Mouse (Mus musculus): ENCODE data around the gene Dis3l2. TPM values are rescaled to one million over a fixed set of nuclear protein-coding genes. Genes with fewer than 3 reads are reported as not detected.

The Dis3l2 gene
- polyA plus RNA-seq, 1 experiment from 2014 or later = 35.9 TPM

DNA sequence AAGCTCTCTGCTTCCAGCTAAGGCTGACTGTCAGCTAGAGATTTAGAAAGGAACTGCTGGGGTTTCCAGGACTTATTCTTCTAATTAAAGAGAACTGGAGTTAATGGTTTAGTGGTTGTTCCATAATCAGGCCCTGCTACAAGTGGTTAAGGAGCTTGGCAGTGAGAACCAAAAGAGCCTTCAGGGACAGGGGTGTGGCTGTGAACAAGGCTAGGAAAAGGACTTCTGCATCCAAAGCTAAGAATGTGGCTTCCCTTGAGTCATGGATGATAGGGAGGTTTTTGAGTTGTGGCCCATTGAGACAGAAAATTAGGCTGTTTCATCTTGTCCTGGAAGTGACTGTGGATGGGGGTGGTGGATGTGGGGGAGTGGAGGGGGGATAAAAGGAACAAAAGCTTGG lies 252.2 kb downstream of the Dis3l2 start:
- H3K4me3 ChIP-seq (ENCODE audit: low read depth, low read length) = no peak overlapping the region
- no peaks in the 10 kb centered on the region for H3K27me3 ChIP-seq (ENCODE audit: control insufficient read depth, insufficient read depth, low read length)
- no peak for DNase-seq (ENCODE audit: low spot score)
- no peaks in the 10 kb centered on the region for H3K36me3 ChIP-seq (ENCODE audit: control insufficient read depth, insufficient read depth, low read length)
- H3K27ac ChIP-seq (ENCODE audit: low read depth, low read length) = no peak overlapping the region
- no peaks in the 10 kb centered on the region for H3K4me1 ChIP-seq (replicated peaks; ENCODE audit: control insufficient read depth, insufficient read depth, low read length)
- no peak overlapping the region for H3K4me2 ChIP-seq (replicated peaks; ENCODE audit: low read depth, low read length)
- no peak overlapping the region for H3K9ac ChIP-seq (ENCODE audit: low read depth, low read length)
- ATAC-seq (ENCODE audit: low FRiP score) = no peak
- no peaks in the 10 kb centered on the region for H3K9me3 ChIP-seq (ENCODE audit: control insufficient read depth, low read length)

DNA sequence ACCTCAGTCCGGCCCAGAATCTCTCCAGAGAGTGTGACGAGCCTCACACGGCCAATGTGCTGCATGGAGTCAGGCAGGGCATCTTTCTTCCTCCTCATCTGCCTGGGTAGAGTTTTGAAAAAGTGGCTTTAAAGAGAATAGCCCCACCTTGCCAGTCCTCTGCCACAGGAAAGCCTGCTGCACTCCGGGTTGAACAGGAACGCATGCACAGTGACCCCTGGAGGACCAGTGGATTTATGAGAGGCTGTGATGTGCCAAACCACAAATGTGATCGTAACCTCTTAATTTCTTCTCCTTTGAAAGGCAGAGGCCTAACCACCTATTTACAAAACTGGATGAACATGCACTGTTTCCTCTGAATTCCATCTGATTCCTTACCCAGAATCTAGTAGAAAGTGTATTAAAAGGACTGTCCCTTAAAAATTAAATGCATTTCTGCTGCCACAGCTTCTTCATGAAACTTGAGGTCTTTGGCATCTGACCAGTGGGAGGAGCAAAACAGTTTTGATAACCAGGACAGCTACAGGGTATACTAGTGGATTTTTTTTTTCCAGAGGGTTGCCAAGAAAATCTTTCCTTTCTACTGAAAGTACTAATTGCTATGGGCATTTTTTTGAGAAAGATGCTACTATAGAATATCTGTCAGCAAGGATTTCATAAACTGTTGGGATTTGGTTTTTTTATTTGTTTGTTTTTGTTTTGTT lies 264.8 kb downstream of the Dis3l2 start:
- Histone ChIP-seq H3K4me2 (replicated peaks; ENCODE audit: low read depth, low read length) (no peak overlapping the region), H3K4me3 (ENCODE audit: low read depth, low read length) (no peak overlapping the region), H3K27ac (ENCODE audit: low read depth, low read length) (no peak overlapping the region), H3K27me3 (ENCODE audit: control insufficient read depth, insufficient read depth, low read length) (no peaks in the 10 kb centered on the region), H3K9ac (ENCODE audit: low read depth, low read length) (no peak overlapping the region), H3K9me3 (ENCODE audit: control insufficient read depth, low read length) (no peaks in the 10 kb centered on the region), H3K4me1 (replicated peaks; ENCODE audit: control insufficient read depth, insufficient read depth, low read length) (0 out of 2 replicates have a peak, but pooled peaks cover 2% of the 10 kb centered on the region), H3K36me3 (ENCODE audit: control insufficient read depth, insufficient read depth, low read length) (no peaks in the 10 kb centered on the region)
- 52% methylated on average over 6 of the region's 6 CpGs for WGBS
- ATAC-seq (ENCODE audit: low FRiP score) (no peak), DNase-seq (ENCODE audit: low spot score) (no peak)

DNA sequence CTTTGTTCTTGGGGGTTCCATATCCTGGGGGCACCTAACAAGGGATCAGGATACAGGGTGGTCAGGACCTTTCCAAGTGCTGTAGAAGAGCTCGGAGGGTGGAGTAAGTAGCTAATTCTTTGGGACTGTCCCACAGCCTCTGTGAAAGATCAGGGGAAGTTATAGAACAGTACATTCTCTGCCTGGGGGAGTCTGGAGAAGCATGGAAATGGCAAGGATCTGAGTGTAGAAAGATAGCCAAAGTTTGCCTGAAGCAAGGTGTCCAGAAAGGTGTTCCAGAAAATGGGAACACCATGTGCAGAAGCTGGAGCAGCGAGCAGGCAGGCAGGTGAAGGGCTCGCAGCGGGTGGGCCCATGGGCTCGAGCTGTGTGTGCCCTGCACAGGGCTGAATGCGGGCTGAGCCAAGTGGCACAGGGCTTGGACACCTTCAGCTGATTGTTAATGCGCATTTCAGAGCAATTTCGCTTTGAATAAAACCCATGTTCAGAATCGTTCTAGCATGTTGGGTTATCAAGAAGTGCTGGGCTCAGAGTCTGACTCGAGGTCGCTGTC lies 265.6 kb downstream of the Dis3l2 start:
- Histone ChIP-seq H3K9ac (ENCODE audit: low read depth, low read length) (no peak overlapping the region), H3K36me3 (ENCODE audit: control insufficient read depth, insufficient read depth, low read length) (no peaks in the 10 kb centered on the region), H3K27ac (ENCODE audit: low read depth, low read length) (no peak overlapping the region), H3K9me3 (ENCODE audit: control insufficient read depth, low read length) (no peaks in the 10 kb centered on the region), H3K27me3 (ENCODE audit: control insufficient read depth, insufficient read depth, low read length) (no peaks in the 10 kb centered on the region), H3K4me2 (replicated peaks; ENCODE audit: low read depth, low read length) (no peak overlapping the region), H3K4me3 (ENCODE audit: low read depth, low read length) (no peak overlapping the region), H3K4me1 (replicated peaks; ENCODE audit: control insufficient read depth, insufficient read depth, low read length) (0 out of 2 replicates have a peak, but pooled peaks cover 2% of the 10 kb centered on the region)
- 75% methylated on average over 11 of the region's 11 CpGs for WGBS
- ATAC-seq (ENCODE audit: low FRiP score) (no peak), DNase-seq (ENCODE audit: low spot score) (no peak)

GRCm38 (mm10) chr1:86972693-86973092 lies 269.1 kb downstream of the Dis3l2 start:
- Histone ChIP-seq H3K4me1 (replicated peaks; ENCODE audit: control insufficient read depth, insufficient read depth, low read length) (0 out of 2 replicates have a peak, but pooled peaks cover 2% of the 10 kb centered on the region), H3K9me3 (ENCODE audit: control insufficient read depth, low read length) (no peaks in the 10 kb centered on the region), H3K9ac (ENCODE audit: low read depth, low read length) (no peak overlapping the region), H3K27ac (ENCODE audit: low read depth, low read length) (no peak overlapping the region), H3K4me2 (replicated peaks; ENCODE audit: low read depth, low read length) (no peak overlapping the region), H3K4me3 (ENCODE audit: low read depth, low read length) (no peak overlapping the region), H3K27me3 (ENCODE audit: control insufficient read depth, insufficient read depth, low read length) (no peaks in the 10 kb centered on the region), H3K36me3 (ENCODE audit: control insufficient read depth, insufficient read depth, low read length) (no peaks in the 10 kb centered on the region)
- ATAC-seq (ENCODE audit: low FRiP score) (no peak), DNase-seq (ENCODE audit: low spot score) (no peak)
- 53% methylated on average over 1 of the region's 1 CpGs for WGBS

- H3K9me3 ChIP-seq (ENCODE audit: control insufficient read depth, low read length) = no peaks in the 10 kb centered on the region
- WGBS = 94% methylated on average over 1 of the region's 1 CpGs
- H3K4me2 ChIP-seq (replicated peaks; ENCODE audit: low read depth, low read length) = no peak overlapping the region
- no peak overlapping the region for H3K4me3 ChIP-seq (ENCODE audit: low read depth, low read length)
- DNase-seq (ENCODE audit: low spot score) (no peak), ATAC-seq (ENCODE audit: low FRiP score) (no peak)
- H3K4me1 ChIP-seq (replicated peaks; ENCODE audit: control insufficient read depth, insufficient read depth, low read length) = no peaks in the 10 kb centered on the region
- no peaks in the 10 kb centered on the region for H3K27me3 ChIP-seq (ENCODE audit: control insufficient read depth, insufficient read depth, low read length)
- H3K9ac ChIP-seq (ENCODE audit: low read depth, low read length) = no peak overlapping the region
- H3K36me3 ChIP-seq (ENCODE audit: control insufficient read depth, insufficient read depth, low read length) = no peaks in the 10 kb centered on the region
- no peak overlapping the region for H3K27ac ChIP-seq (ENCODE audit: low read depth, low read length)
Observed at GRCm38 (mm10) chr1:86977018-86977417, 273.4 kb downstream of the Dis3l2 start.

DNA sequence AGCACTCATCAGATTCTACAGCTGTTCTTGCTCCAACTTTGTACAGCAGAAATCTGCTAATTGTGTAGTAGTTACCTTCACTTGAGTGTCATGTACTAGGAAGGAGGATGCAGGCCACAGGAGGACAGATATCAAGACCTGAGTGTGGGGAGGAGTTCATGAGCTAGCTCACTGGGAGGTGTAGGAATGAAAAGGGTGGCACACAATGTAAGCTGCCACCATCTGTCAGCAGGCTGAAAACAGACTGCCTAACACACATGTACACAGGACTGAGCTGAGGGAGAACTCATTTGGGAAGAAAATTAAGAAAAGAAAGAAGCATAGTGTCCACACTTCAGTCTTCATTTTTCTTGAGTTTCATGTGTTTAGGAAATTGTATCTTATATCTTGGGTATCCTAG lies 282.8 kb downstream of the Dis3l2 start:
- ATAC-seq (ENCODE audit: low FRiP score) = no peak
- Histone ChIP-seq H3K9me3 (ENCODE audit: control insufficient read depth, low read length) (no peaks in the 10 kb centered on the region), H3K27ac (ENCODE audit: low read depth, low read length) (no peak overlapping the region), H3K36me3 (ENCODE audit: control insufficient read depth, insufficient read depth, low read length) (no peaks in the 10 kb centered on the region), H3K4me2 (replicated peaks; ENCODE audit: low read depth, low read length) (no peak overlapping the region), H3K4me3 (ENCODE audit: low read depth, low read length) (no peak overlapping the region), H3K9ac (ENCODE audit: low read depth, low read length) (no peak overlapping the region), H3K4me1 (replicated peaks; ENCODE audit: control insufficient read depth, insufficient read depth, low read length) (no peaks in the 10 kb centered on the region), H3K27me3 (ENCODE audit: control insufficient read depth, insufficient read depth, low read length) (no peaks in the 10 kb centered on the region)
- no peak for DNase-seq (ENCODE audit: low spot score)

GRCm38 (mm10) chr1:86992849-86993248 lies 289.2 kb downstream of the Dis3l2 start:
- Histone ChIP-seq H3K4me2 (replicated peaks; ENCODE audit: low read depth, low read length) (no peak overlapping the region), H3K9me3 (ENCODE audit: control insufficient read depth, low read length) (no peaks in the 10 kb centered on the region), H3K4me1 (replicated peaks; ENCODE audit: control insufficient read depth, insufficient read depth, low read length) (no peaks in the 10 kb centered on the region), H3K9ac (ENCODE audit: low read depth, low read length) (no peak overlapping the region), H3K4me3 (ENCODE audit: low read depth, low read length) (no peak overlapping the region), H3K27ac (ENCODE audit: low read depth, low read length) (no peak overlapping the region), H3K27me3 (ENCODE audit: control insufficient read depth, insufficient read depth, low read length) (no peaks in the 10 kb centered on the region), H3K36me3 (ENCODE audit: control insufficient read depth, insufficient read depth, low read length) (no peaks in the 10 kb centered on the region)
- no peak for DNase-seq (ENCODE audit: low spot score)
- 25% methylated on average over 5 of the region's 5 CpGs for WGBS
- ATAC-seq (ENCODE audit: low FRiP score) = no peak

DNA sequence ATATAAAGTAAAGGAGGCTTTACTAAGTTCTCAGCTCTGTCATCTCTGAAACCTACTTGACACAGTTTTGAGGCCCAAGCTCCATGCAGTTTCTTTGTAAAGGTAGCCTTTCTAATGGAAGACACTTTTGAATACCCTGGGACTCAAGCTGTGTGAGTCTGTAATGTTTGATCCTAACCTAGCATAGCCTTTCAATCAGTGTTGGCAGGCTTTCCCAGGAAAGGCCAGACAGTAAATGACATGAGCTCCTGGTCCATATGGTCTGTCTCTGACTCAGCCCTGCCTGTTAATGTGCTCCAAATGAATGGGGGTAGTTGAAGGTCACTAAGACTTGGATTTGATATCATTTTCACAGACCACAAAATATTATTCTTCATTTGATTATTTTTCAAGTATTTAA lies 290.4 kb downstream of the Dis3l2 start:
- DNase-seq (ENCODE audit: low spot score) (no peak), ATAC-seq (ENCODE audit: low FRiP score) (no peak)
- H3K9me3 ChIP-seq (ENCODE audit: control insufficient read depth, low read length) = no peaks in the 10 kb centered on the region
- no peak overlapping the region for H3K4me3 ChIP-seq (ENCODE audit: low read depth, low read length)
- no peak overlapping the region for H3K4me2 ChIP-seq (replicated peaks; ENCODE audit: low read depth, low read length)
- no peaks in the 10 kb centered on the region for H3K27me3 ChIP-seq (ENCODE audit: control insufficient read depth, insufficient read depth, low read length)
- no peak overlapping the region for H3K27ac ChIP-seq (ENCODE audit: low read depth, low read length)
- H3K9ac ChIP-seq (ENCODE audit: low read depth, low read length) = no peak overlapping the region
- no peaks in the 10 kb centered on the region for H3K4me1 ChIP-seq (replicated peaks; ENCODE audit: control insufficient read depth, insufficient read depth, low read length)
- H3K36me3 ChIP-seq (ENCODE audit: control insufficient read depth, insufficient read depth, low read length) = no peaks in the 10 kb centered on the region

DNA sequence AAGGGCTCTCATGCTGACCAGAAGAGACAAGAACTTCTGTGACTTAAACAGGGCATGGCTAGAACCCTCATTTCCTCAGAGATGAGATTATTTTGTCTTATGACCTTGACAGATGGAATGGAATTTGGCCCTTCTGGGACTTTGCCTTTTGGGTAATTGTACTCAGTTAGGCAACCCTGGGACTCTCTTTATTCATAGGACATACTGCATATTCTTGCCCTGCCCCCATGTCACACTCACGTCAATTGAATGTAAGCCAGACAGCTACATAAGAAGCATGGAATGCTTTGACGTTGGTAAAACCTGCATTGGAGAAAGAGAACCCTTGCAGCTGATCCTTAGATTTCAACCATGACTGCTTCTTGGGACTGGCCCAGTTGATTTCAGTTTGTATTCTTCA lies 294.4 kb downstream of the Dis3l2 start:
- 68% methylated on average over 2 of the region's 2 CpGs for WGBS

More for the DNA sequence above, 294.4 kb downstream of the Dis3l2 start:
- no peak overlapping the region for H3K27ac ChIP-seq (ENCODE audit: low read depth, low read length)
- no peak overlapping the region for H3K9ac ChIP-seq (ENCODE audit: low read depth, low read length)
- H3K27me3 ChIP-seq (ENCODE audit: control insufficient read depth, insufficient read depth, low read length) = no peaks in the 10 kb centered on the region
- no peak overlapping the region for H3K4me2 ChIP-seq (replicated peaks; ENCODE audit: low read depth, low read length)
- H3K9me3 ChIP-seq (ENCODE audit: control insufficient read depth, low read length) = no peaks in the 10 kb centered on the region
- no peak for DNase-seq (ENCODE audit: low spot score)
- H3K4me1 ChIP-seq (replicated peaks; ENCODE audit: control insufficient read depth, insufficient read depth, low read length) = no peaks in the 10 kb centered on the region
- H3K36me3 ChIP-seq (ENCODE audit: control insufficient read depth, insufficient read depth, low read length) = no peaks in the 10 kb centered on the region
- no peak for ATAC-seq (ENCODE audit: low FRiP score)
- no peak overlapping the region for H3K4me3 ChIP-seq (ENCODE audit: low read depth, low read length)
